Mouse (Mus musculus) MEL (cell line): ENCODE measurements around the gene Rad51d. TPM values are rescaled to one million over a fixed set of nuclear protein-coding genes. Genes with fewer than 3 reads are reported as not detected.

ENCODE experiments used
- DNase-seq: peaks from one replicate; pipeline ENCODE4 v3.0.0; 2011; ENCODE audit warnings: low read depth, low spot score
- H3K27ac ChIP-seq: 2 replicates; pipeline ENCODE4 v1.5.1; 2012; ENCODE audit warnings: low read depth, mild to moderate bottlenecking, control low read depth, low read length, moderate library complexity; ENCODE audit not compliant: control insufficient read depth
- H3K27me3 ChIP-seq, 2 experiments: fragments of 150-350 bp in 1 of 2; sonication (generic) in 1 of 2; 2 replicates each; pipeline ENCODE4 v1.6.1; 2012; ENCODE audit warnings: low read length in 2 of 2, mild to moderate bottlenecking in 2 of 2, improper control_type of control experiment in 1 of 2, moderate library complexity in 1 of 2; ENCODE audit not compliant: insufficient read depth in 2 of 2, control insufficient read depth in 1 of 2
- H3K36me3 ChIP-seq, 2 experiments: 2 replicates each; pipeline ENCODE4 v1.6.1; 2012 to 2014; ENCODE audit warnings: low read length in 2 of 2, improper control_type of control experiment in 1 of 2, inconsistent platforms in 1 of 2, mild to moderate bottlenecking in 1 of 2; ENCODE audit not compliant: insufficient read depth in 2 of 2, control insufficient read depth in 1 of 2
- H3K4me1 ChIP-seq, 2 experiments: fragments of 150-350 bp in 1 of 2; sonication (generic) in 1 of 2; 2 replicates each; pipeline ENCODE4 v1.6.1; 2012; ENCODE audit warnings: low read length in 2 of 2, improper control_type of control experiment in 1 of 2, mild to moderate bottlenecking in 1 of 2; ENCODE audit not compliant: insufficient read depth in 2 of 2, control insufficient read depth in 1 of 2
- H3K4me3 ChIP-seq, 2 experiments: fragments of 150-350 bp in 1 of 2; sonication (generic) in 1 of 2; 2 replicates each; pipeline ENCODE4 v1.5.1; 2012; ENCODE audit warnings: low read depth in 2 of 2, low read length in 2 of 2, mild to moderate bottlenecking in 2 of 2, moderate library complexity in 2 of 2, control low read depth in 1 of 2, improper control_type of control experiment in 1 of 2; ENCODE audit not compliant: control insufficient read depth in 1 of 2, insufficient read depth in 1 of 2
- H3K79me2 ChIP-seq: 2 replicates; pipeline ENCODE4 v1.6.1; 2012; ENCODE audit warnings: mild to moderate bottlenecking, low read length, moderate library complexity; ENCODE audit not compliant: control insufficient read depth, poor library complexity, insufficient read depth
- H3K9ac ChIP-seq: 2 replicates; pipeline ENCODE4 v1.6.1; 2012; ENCODE audit warnings: low read depth, mild to moderate bottlenecking, control low read depth, low read length, moderate library complexity; ENCODE audit not compliant: control insufficient read depth, poor library complexity, severe bottlenecking
- H3K9me3 ChIP-seq: fragments of 150-350 bp; sonication (generic); replicated peaks from 2 replicates; pipeline ENCODE4 v1.6.1; 2012; ENCODE audit warnings: mild to moderate bottlenecking, low read length, improper control_type of control experiment, moderate library complexity; ENCODE audit not compliant: insufficient read depth
- CHD1 ChIP-seq: IDR thresholded peaks from 2 replicates; pipeline ENCODE4 v1.6.1; 2012; ENCODE audit warnings: low read depth, mild to moderate bottlenecking, inconsistent platforms, low read length, improper control_type of control experiment
- CHD2 ChIP-seq: IDR thresholded peaks from 2 replicates; pipeline ENCODE4 v1.6.1; 2011; ENCODE audit warnings: low read length, improper control_type of control experiment
- CTCF ChIP-seq, 3 experiments: IDR thresholded peaks in 2 of 3; conservative IDR thresholded peaks in 1 of 3; 2 replicates each; pipeline ENCODE4 v1.5.1; 2011 to 2012; ENCODE audit warnings: low read length in 3 of 3, low read depth in 2 of 3, mild to moderate bottlenecking in 2 of 3, improper control_type of control experiment in 1 of 3, inconsistent platforms in 1 of 3, mixed read lengths in 1 of 3, moderate library complexity in 1 of 3; ENCODE audit not compliant: control insufficient read depth in 1 of 3, insufficient read depth in 1 of 3, poor library complexity in 1 of 3, severe bottlenecking in 1 of 3
- E2F4 ChIP-seq: IDR thresholded peaks from 2 replicates; pipeline ENCODE4 v1.6.1; 2011; ENCODE audit warnings: low read depth, low read length, improper control_type of control experiment, borderline replicate concordance
- ELF1 ChIP-seq: IDR thresholded peaks from 2 replicates; pipeline ENCODE4 v1.6.1; 2014; ENCODE audit warnings: low read depth, mild to moderate bottlenecking, inconsistent platforms, low read length, improper control_type of control experiment, moderate library complexity
- EP300 ChIP-seq, 2 experiments: IDR thresholded peaks; 2 replicates each; pipeline ENCODE4 v1.6.1; 2011; ENCODE audit warnings: improper control_type of control experiment in 2 of 2, low read length in 2 of 2, low read depth in 1 of 2, mild to moderate bottlenecking in 1 of 2
- GABPA ChIP-seq: IDR thresholded peaks from 2 replicates; pipeline ENCODE4 v1.6.1; 2012; ENCODE audit warnings: low read depth, mild to moderate bottlenecking, inconsistent platforms, low read length, improper control_type of control experiment, moderate library complexity
- HCFC1 ChIP-seq: IDR thresholded peaks from 2 replicates; pipeline ENCODE4 v1.6.1; 2012; ENCODE audit warnings: low read depth, mild to moderate bottlenecking, inconsistent platforms, low read length, improper control_type of control experiment, moderate library complexity
- KAT2A ChIP-seq: conservative IDR thresholded peaks from 2 replicates; pipeline ENCODE4 v1.6.1; 2012; ENCODE audit warnings: low read depth, low read length, improper control_type of control experiment, inconsistent platforms
- MEF2A ChIP-seq: IDR thresholded peaks from 2 replicates; pipeline ENCODE4 v1.6.1; 2014; ENCODE audit warnings: low read depth, mild to moderate bottlenecking, inconsistent platforms, low read length, improper control_type of control experiment; ENCODE audit not compliant: poor library complexity, insufficient replicate concordance, severe bottlenecking; ENCODE audit errors: extremely low read depth
- MXI1 ChIP-seq: IDR thresholded peaks from 2 replicates; pipeline ENCODE4 v1.6.1; 2011; ENCODE audit warnings: mild to moderate bottlenecking, low read depth, low read length, improper control_type of control experiment
- MYC ChIP-seq: IDR thresholded peaks from 2 replicates; pipeline ENCODE4 v1.6.1; 2011; ENCODE audit warnings: low read depth, mild to moderate bottlenecking, low read length, improper control_type of control experiment, moderate library complexity
- NELFE ChIP-seq: IDR thresholded peaks from 2 replicates; pipeline ENCODE4 v1.6.1; 2011; ENCODE audit warnings: low read depth, low read length, improper control_type of control experiment
- POLR2A ChIP-seq, 2 experiments: IDR thresholded peaks; 2 replicates each; pipeline ENCODE4 v1.6.1; 2011 to 2012; ENCODE audit warnings: low read length in 2 of 2, mild to moderate bottlenecking in 2 of 2, control low read depth in 1 of 2, improper control_type of control experiment in 1 of 2, low read depth in 1 of 2, moderate library complexity in 1 of 2; ENCODE audit not compliant: control insufficient read depth in 1 of 2, insufficient read depth in 1 of 2, poor library complexity in 1 of 2
- POLR2AphosphoS2 ChIP-seq: IDR thresholded peaks from 2 replicates; pipeline ENCODE4 v1.6.1; 2011; ENCODE audit warnings: low read length, improper control_type of control experiment
- RCOR1 ChIP-seq: IDR thresholded peaks from 2 replicates; pipeline ENCODE4 v1.6.1; 2012; ENCODE audit warnings: low read depth, mild to moderate bottlenecking, inconsistent platforms, low read length, improper control_type of control experiment
- SIN3A ChIP-seq: IDR thresholded peaks from 2 replicates; pipeline ENCODE4 v1.6.1; 2012; ENCODE audit warnings: low read length, improper control_type of control experiment, inconsistent platforms
- SMC3 ChIP-seq: IDR thresholded peaks from 2 replicates; pipeline ENCODE4 v1.6.1; 2011; ENCODE audit warnings: low read depth, low read length, improper control_type of control experiment
- TCF12 ChIP-seq: IDR thresholded peaks from 2 replicates; pipeline ENCODE4 v1.6.1; 2014; ENCODE audit warnings: low read depth, mild to moderate bottlenecking, inconsistent platforms, low read length, improper control_type of control experiment, moderate library complexity
- UBTF ChIP-seq: IDR thresholded peaks from 2 replicates; pipeline ENCODE4 v1.6.1; 2012; ENCODE audit warnings: low read depth, mild to moderate bottlenecking, inconsistent platforms, low read length, improper control_type of control experiment, moderate library complexity, borderline replicate concordance; ENCODE audit not compliant: insufficient read depth
- ZMIZ1 ChIP-seq: IDR thresholded peaks from 2 replicates; pipeline ENCODE4 v1.6.1; 2012; ENCODE audit warnings: low read depth, mild to moderate bottlenecking, inconsistent platforms, low read length, improper control_type of control experiment, moderate library complexity
- polyA plus RNA-seq, 2 experiments: library from polyadenylated mRNA; stranded (reverse) in 1 of 2; unstranded in 1 of 2; fragments of >175 nt in 1 of 2; fragments of >200 nt in 1 of 2; gene quantifications; 2 replicates each; pipeline versions ENCODE4 v1.2.1 to v1.2.4; 2012; ENCODE audit warnings: low replicate concordance in 2 of 2, low read depth in 1 of 2; ENCODE audit not compliant: insufficient read length in 2 of 2, insufficient read depth in 1 of 2, missing spikeins in 1 of 2
- total RNA-seq: library from RNA; depleted of rRNA; stranded (reverse); fragments of 300-350 nt; gene quantifications from 2 replicates; pipeline ENCODE4 v1.2.3, GENCODE M21; 2012

Rad51d gene
- total and polyA plus RNA-seq, 3 experiments = 21.1 to 30.0 TPM; not detected in 1

DNA sequence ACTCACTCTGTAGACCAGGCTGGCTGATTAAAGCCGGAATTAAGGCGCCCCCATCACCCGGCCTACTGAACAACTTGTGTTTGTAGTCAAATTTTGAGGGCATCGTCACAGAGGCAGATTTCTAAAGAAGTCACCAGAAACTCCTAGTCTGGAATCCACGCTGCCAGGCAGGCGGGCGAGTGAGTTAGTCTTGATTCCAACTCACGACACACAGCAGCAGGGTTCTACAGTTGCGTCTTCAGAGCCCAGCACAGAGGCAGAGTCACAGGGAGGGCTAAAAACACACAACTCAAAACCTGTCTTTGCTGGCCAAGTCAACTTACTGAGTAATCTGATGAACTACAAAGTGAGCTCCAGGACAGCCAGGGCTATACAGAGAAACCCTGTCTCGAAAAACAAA lies 37.9 kb downstream of the Rad51d start:
- no peak overlapping the region for H3K9ac ChIP-seq
- peaks cover 0 to 17% of the 10 kb centered on the region in 2 experiments; a peak in 2 of 4 replicates for H3K36me3 ChIP-seq
- H3K4me1 ChIP-seq = peaks cover 7 to 15% of the 10 kb centered on the region in 2 experiments; a peak in 3 of 4 replicates
- DNase-seq = no peak
- no peak overlapping the region for H3K27ac ChIP-seq
- H3K9me3 ChIP-seq = no peaks in the 10 kb centered on the region
- no peaks in the 10 kb centered on the region; the same call in 1 of the 2 replicates for H3K79me2 ChIP-seq
- no peak overlapping the region for H3K4me3 ChIP-seq
- no peak for TF ChIP-seq MYC
- no peak for TF ChIP-seq E2F4
- no peak for TF ChIP-seq POLR2A (IDR thresholded peaks at IDR 0.05; ENCODE audit: control insufficient read depth in 1 of 2, insufficient read depth in 1 of 2, low read depth in 1 of 2, low read length in 2 of 2, poor library complexity in 1 of 2)
- TF ChIP-seq KAT2A = no peak
- no peaks in the 10 kb centered on the region for H3K27me3 ChIP-seq

DNA sequence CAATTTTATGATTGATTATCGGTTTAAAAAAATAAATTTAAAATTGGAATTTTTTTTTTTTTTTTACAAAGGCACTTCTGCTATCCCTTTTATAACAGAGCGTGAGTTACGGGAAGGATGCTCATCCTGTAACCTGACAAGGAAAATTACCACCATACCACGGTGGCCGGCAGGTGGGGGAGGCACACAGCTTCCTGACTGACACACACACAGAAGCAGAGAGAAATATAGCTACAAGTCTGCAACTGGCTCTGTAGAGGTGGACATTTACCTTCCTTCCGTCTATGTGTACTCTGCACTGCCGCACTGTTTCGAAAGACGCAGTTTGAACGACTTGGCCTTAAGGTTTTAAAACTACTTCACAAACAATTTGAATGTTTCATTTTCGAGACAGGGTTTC lies 38.3 kb downstream of the Rad51d start:
- Histone ChIP-seq H3K27ac (no peak overlapping the region), H3K36me3 (peaks cover 0 to 21% of the 10 kb centered on the region in 2 experiments; a peak in 2 of 4 replicates), H3K9me3 (no peaks in the 10 kb centered on the region), H3K27me3 (no peaks in the 10 kb centered on the region), H3K79me2 (no peaks in the 10 kb centered on the region; the same call in 1 of the 2 replicates), H3K4me3 (no peak overlapping the region), H3K4me1 (peaks cover 11 to 20% of the 10 kb centered on the region in 2 experiments), H3K9ac (no peak overlapping the region)
- no peak for DNase-seq
- TF ChIP-seq MEF2A = no peak
- TF ChIP-seq SIN3A = no peak

DNA sequence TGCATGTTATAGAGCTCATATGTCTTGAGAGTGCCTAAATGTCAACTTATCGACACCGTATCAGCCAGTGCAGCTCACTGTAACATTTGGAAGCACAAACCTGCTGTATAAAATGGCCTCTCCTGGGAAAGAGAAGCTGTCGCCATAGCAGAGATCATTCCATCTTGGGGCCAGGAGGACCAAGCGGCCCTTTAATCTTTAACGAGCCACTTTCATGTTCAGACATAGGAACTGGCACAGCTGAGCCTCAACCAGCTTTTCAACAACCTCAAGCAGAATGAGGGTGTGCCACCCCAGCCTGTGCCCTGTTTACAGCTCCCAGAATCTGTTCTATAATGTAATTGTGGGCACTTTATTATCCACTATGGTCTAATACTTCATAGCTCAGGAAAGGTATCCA lies 40.2 kb downstream of the Rad51d start:
- no peaks in the 10 kb centered on the region for H3K27me3 ChIP-seq
- peaks cover 0 to 26% of the 10 kb centered on the region in 2 experiments; a peak in 2 of 4 replicates for H3K36me3 ChIP-seq
- H3K9ac ChIP-seq = no peak overlapping the region
- H3K9me3 ChIP-seq = no peaks in the 10 kb centered on the region
- H3K4me3 ChIP-seq = no peak overlapping the region
- peaks cover 18 to 25% of the 10 kb centered on the region in 2 experiments for H3K4me1 ChIP-seq
- peaks cover 3% of the 10 kb centered on the region for H3K79me2 ChIP-seq
- no peak overlapping the region for H3K27ac ChIP-seq
- TF ChIP-seq SMC3 = no peak
- TF ChIP-seq MYC = no peak
- no peak for TF ChIP-seq RCOR1
- TF ChIP-seq NELFE = no peak
- no peak for TF ChIP-seq HCFC1
- TF ChIP-seq GABPA = no peak
- no peak for TF ChIP-seq E2F4
- no peak for TF ChIP-seq SIN3A
- TF ChIP-seq EP300 (IDR thresholded peaks at IDR 0.05; ENCODE audit: low read depth in 1 of 2, low read length in 2 of 2) = no peak
- no peak for TF ChIP-seq POLR2AphosphoS2
- TF ChIP-seq ZMIZ1 = no peak
- no peak for TF ChIP-seq MXI1
- no peak for TF ChIP-seq UBTF
- no peak for TF ChIP-seq TCF12
- TF ChIP-seq CTCF (IDR thresholded peaks at IDR 0.05 in 2 of 3, conservative IDR thresholded peaks at IDR 0.05 in 1 of 3; ENCODE audit: control insufficient read depth in 1 of 3, insufficient read depth in 1 of 3, low read depth in 2 of 3, low read length in 3 of 3, poor library complexity in 1 of 3, severe bottlenecking in 1 of 3) = no peak
- TF ChIP-seq CHD1 = no peak
- no peak for TF ChIP-seq ELF1
- TF ChIP-seq POLR2A (IDR thresholded peaks at IDR 0.05; ENCODE audit: control insufficient read depth in 1 of 2, insufficient read depth in 1 of 2, low read depth in 1 of 2, low read length in 2 of 2, poor library complexity in 1 of 2) = no peak
- TF ChIP-seq KAT2A = no peak
- TF ChIP-seq CHD2 = no peak
- no peak for DNase-seq
